Mouse (Mus musculus): ENCODE results near the gene Rnf220.

Gene Rnf220

DNA sequence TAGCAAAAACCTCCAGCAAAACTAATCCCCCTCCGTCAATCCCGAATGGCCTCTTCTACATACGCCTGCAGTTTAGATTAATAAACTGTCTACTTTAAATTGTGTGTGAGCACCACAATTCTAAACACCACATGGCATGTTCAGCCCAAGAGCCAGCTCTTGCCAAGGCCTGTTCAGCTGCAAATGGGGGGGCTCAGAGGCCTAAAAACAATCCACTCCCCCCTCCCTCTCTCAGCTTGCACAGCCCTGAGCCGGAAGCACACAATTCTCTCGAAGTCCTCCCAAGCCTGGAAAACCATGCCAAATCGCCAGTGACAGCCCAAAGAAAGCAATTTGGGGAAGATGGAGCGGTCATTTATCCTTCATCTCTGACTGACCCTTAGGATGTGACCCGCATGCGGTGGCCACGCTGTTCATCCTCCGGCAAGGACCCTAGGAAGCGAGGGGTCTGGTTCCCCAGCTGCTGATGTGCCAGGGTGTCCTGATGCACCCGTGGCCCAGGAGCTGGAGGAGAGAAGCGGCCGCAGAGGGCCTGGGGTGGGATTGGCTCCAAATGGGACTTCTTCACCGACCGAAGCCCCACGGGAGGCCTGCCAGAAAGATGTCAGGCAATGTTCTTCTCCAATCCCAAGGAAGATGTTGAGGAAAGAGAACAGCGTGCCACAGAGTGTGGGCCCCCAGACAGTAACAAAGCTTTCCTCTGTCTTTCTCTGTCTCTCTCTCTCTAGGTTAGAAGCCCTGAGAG is 199.8 kb downstream of the Rnf220 start:
- in situ Hi-C loops (cut with MboI; ENCODE audit: low pct_unique_long_range_greater_than_20kb in 1 of 2, low sequenced_read_pairs in 2 of 2, unreplicated experiment in 1 of 2) = no loop called here

GRCm38 (mm10) chr4:117291696-117292095 is 205.2 kb downstream of the Rnf220 start:
- in situ Hi-C loops (cut with MboI; ENCODE audit: low pct_unique_long_range_greater_than_20kb in 1 of 2, low sequenced_read_pairs in 2 of 2, unreplicated experiment in 1 of 2) = no loop called here

DNA sequence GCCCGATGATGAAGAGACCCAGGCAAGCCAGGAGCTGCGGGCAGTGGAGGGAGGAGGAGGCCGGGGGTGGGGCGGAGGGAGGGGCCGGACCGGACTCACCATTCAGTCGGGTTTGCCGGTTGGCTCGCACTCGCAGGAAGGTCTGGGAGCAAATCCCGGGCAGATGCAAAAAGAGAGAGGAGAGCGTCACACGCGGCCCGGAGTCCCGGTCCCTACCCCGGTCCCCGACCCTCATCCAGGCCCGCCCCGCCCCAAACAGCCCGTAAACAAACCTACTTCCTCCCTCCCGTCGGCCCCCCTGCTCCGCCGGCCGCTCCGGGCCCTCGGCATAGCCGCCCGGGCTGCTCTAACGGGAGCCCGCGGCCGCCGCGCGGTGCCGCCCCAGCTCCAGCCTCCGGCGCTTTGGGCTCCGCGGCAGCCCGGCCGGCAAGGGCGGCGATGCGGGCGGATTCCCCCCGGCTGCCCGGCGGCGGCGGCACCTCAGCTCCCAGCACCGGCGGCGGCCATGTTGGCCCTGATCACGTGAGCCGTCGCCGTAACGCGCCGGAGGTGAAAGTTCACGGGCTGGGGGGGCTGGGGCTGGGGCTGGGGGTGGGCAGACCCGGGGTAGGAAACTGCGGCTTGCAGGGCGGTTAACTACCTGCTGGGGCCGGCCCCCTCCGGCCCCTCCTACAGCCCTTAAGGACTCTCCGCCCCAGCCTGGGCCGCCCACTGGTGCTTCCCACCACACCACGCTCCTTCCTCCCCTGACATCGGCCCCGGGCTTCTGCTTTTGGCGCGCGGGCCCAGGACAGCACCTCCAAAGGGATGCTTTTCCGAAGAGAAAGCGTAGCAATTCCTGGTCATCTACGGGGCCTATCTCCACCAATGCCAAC is 207.7 kb downstream of the Rnf220 start:
- in situ Hi-C loops (cut with MboI; ENCODE audit: low pct_unique_long_range_greater_than_20kb in 1 of 2, low sequenced_read_pairs in 2 of 2, unreplicated experiment in 1 of 2) = no loop called here

- in situ Hi-C loops (cut with MboI; ENCODE audit: low pct_unique_long_range_greater_than_20kb in 1 of 2, low sequenced_read_pairs in 2 of 2, unreplicated experiment in 1 of 2) = no loop called here
Measured at GRCm38 (mm10) chr4:117288277-117288926, 208.4 kb downstream of the Rnf220 start.

GRCm38 (mm10) chr4:117284363-117284762 is 212.5 kb downstream of the Rnf220 start:
- in situ Hi-C loops (cut with MboI; ENCODE audit: low pct_unique_long_range_greater_than_20kb in 1 of 2, low sequenced_read_pairs in 2 of 2, unreplicated experiment in 1 of 2) = no loop called here

DNA sequence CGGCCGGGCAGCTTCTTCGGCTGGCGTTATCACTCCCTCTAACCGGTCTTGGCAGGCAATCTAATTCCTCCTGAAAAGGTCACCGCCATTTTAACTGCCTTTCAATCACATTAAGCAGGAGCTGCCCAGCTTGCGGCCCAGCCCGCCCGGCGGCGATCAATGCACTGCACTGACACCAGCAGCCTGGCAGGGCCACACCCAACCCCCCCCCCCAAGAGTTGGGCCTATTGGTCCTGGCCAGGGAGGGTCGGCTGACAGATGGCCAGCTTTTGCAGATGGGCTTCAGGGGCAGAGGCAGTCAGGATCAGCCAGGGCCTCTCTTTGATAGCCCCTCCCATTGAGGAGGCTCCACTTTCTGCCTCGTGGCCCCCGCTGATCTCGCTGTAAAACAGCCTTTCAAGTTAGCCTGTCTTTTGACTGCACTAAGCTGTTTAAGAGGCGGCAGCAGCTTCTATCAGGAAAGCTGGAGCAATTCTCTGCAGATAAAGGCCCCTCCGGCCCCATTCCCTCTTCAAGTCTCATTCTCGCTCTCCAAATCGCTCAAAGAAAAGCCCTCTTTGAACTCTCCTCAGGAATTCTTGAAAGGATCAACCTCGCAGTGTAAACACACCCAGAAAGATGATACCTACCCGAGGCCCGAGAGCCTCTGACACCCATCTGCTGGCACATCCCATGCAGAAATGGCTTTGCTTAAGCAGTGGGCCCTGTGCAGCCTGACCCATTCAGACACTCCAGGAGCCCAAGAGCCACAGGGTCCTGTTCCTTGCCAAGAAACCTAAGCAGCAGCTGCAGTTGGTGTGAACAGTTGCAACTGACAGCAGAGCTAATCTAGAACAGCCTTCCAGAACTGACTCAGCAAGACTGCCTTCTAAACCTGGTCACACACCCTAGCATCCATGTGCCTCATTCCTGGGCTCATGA is 213.3 kb downstream of the Rnf220 start:
- in situ Hi-C loops (cut with MboI; ENCODE audit: low pct_unique_long_range_greater_than_20kb in 1 of 2, low sequenced_read_pairs in 2 of 2, unreplicated experiment in 1 of 2) = no loop called here

DNA sequence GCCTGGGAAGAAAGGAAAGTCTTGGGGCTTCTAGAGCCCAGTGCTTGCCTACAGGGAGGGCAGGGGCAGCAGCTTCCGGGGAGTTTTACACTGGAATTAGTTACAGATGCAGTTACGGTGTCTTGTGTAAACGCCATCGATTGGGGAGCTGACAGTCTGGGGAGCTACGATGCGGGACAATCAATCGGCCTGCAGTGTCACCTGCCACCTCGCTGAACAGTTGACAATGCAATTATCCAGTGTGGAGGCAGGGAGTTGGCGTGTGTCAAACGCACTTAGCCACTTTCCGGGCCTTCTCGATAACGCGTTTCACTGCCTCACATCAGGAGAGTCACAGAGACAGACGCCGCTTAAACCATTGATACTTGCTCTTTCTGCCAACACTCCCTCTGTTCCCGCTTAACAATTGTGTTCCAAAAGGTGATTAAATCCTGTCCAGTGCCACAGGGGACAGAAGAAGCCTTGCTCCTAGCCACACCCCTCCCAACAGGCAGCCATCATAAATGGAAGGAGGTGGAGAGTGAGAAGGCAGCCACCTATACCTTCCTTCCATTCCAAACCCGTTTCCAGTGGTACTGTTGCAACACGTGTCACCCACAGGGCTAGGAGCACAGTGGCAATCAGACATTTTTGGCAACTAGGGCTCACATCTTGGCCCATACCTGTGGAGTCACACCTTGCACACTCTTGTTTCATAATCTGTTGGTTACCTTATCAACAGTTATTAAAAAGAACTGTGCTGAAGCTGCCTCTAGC is 215.6 kb downstream of the Rnf220 start:
- in situ Hi-C loops (cut with MboI; ENCODE audit: low pct_unique_long_range_greater_than_20kb in 1 of 2, low sequenced_read_pairs in 2 of 2, unreplicated experiment in 1 of 2) = no loop called here

DNA sequence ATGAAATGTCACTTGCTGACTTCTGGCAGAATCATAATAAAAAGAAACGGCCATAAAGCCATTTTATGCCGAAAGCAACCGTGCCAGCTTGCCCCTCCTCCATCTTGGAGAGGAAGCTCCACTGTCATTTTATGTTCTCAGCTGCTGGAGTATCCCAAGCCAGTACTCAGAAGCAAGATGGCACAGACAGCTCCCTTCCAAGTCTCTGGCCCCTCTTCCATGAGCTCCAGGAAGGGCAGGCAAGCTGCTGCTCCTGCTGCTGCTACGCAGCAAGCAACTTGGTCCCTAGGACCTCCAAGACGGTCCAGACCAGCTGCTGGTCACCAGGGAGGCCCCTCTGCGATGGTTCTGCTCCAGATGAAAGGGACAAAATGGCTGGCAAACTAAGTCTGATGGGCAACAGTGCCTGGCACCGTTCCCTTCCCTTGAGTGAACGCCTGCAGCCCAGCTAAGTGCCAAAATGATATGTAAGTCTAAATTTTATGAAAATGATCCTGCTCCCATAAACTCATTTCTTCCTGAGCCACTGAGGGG is 216.4 kb downstream of the Rnf220 start:
- in situ Hi-C loops (cut with MboI; ENCODE audit: low pct_unique_long_range_greater_than_20kb in 1 of 2, low sequenced_read_pairs in 2 of 2, unreplicated experiment in 1 of 2) = no loop called here

GRCm38 (mm10) chr4:117279253-117279642 is 217.6 kb downstream of the Rnf220 start:
- in situ Hi-C loops (cut with MboI; ENCODE audit: low pct_unique_long_range_greater_than_20kb in 1 of 2, low sequenced_read_pairs in 2 of 2, unreplicated experiment in 1 of 2) = no loop called here

DNA sequence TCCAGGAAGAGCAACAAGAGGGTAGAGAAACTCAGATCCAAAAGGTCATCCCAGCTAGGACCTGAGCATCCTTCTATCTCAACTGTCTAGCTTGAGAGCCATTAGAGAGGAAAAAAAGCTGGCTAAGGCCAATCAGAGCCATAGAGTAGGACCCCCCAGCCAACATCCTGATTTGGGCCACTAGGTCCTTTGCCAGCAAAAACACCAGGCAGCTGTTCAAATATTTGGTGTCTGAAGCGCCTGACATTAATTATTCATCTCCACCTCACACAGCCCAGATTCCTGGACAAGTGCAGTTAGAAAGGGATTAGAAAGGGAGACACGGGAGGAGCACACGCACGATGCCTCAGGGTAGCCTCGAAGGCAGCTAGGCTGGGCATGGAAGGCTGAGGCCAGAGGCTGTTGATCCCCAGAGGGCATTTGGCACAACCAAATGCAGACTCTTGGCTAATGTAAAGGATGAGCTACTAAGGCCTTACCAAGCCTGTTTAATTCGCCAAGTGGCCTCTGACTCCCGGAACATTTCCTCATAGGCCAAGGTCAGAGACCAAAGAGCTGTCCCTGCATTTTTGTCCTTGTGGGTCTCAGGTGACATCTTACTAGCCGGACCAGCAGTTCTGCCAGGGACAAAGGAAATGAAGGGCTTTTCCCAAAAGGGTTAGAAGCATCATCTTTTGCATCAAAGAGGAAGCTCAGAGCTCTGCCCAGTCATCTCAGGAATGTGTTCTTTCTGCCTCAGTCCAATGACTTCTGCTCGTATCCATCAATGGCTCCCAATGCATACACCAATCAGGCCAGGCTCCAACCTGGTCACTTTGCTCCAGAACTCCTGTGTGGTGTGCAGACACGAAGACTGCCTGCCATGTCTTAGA is 218.2 kb downstream of the Rnf220 start:
- in situ Hi-C loops (cut with MboI; ENCODE audit: low pct_unique_long_range_greater_than_20kb in 1 of 2, low sequenced_read_pairs in 2 of 2, unreplicated experiment in 1 of 2) = no loop called here

- in situ Hi-C loops (cut with MboI; ENCODE audit: low pct_unique_long_range_greater_than_20kb in 1 of 2, low sequenced_read_pairs in 2 of 2, unreplicated experiment in 1 of 2) = no loop called here
Measured at GRCm38 (mm10) chr4:117277687-117278086, 219.2 kb downstream of the Rnf220 start.

DNA sequence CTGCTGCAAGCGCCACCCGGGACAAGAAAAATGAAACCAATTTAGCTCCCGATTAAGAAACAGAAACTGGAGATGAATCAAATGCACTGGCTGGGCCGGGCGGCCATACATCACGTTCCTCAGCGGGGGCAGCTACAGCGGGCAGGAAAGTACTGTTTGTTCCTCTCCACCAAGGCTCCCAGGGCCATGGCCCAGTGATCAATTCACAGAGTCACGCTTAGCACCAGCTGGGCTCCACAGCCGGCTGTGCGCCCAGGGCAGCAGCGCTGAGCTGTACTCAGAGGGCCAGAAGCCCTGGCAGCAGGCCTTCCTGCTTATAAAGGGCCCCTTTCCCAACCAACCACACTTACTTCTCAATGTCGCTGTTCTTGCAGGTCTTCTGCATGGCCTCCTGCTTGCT is 219.8 kb downstream of the Rnf220 start:
- in situ Hi-C loops (cut with MboI; ENCODE audit: low pct_unique_long_range_greater_than_20kb in 1 of 2, low sequenced_read_pairs in 2 of 2, unreplicated experiment in 1 of 2) = no loop called here

DNA sequence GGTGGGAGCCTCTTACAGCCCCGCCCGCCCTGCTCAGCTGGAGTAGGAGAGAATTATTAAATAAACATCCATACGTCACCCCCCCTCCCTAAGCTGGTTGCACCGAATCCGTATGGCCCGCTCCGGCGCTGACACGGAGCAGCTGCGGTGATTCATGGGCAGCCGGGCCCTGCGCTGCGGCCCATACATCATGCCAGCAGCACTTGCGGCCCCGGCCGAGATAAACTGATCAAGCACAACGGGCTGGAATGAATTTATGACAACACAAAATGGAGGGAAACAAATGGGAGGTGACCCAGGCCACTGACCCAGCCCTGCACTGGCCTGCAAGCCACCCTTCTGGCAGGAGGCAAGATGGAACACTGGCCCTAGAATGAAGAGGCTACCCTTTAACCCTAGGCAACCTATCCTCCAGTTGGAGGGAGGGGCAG is 220.6 kb downstream of the Rnf220 start:
- in situ Hi-C loops (cut with MboI; ENCODE audit: low pct_unique_long_range_greater_than_20kb in 1 of 2, low sequenced_read_pairs in 2 of 2, unreplicated experiment in 1 of 2) = no loop called here

DNA sequence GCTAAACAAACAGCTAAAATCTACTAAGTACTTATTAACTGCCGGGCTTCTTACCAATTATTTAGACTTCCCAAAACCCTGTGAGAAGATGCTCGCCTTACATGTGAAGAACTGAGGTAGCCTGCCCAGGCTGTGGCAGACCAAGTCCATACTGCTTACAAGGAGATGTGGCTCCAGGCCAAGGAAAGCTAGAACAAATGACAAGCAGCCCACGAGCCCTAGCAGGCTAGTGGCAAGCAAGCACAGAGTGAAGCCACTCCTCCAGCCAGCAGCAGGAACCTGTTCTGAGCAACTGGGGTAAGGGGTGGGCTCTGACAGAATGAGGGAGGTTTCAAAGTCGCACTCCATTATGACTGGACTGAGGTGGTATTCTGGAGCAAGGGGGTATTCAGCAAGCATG is 222.1 kb downstream of the Rnf220 start:
- in situ Hi-C loops (cut with MboI; ENCODE audit: low pct_unique_long_range_greater_than_20kb in 1 of 2, low sequenced_read_pairs in 2 of 2, unreplicated experiment in 1 of 2) = no loop called here

DNA sequence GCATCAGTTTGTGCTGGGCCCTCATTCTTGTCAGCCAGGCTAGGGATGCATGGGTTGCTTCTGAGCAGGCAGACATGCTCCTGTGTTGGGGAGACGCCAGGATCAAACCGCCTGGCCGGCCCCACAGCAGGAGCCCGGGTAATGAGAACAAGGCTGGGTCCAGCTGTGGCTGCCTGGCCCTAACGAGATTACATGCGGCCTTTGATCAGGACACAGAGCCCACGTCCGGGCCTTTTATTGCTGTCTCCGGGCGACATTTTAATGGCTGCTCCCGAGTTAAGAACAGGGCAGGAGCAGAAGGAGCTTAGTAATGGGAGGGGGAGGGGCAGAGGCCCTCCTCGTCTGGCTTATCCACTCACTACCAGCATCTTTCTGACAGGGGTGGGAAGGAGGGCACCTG is 224.4 kb downstream of the Rnf220 start:
- in situ Hi-C loops (cut with MboI; ENCODE audit: low pct_unique_long_range_greater_than_20kb in 1 of 2, low sequenced_read_pairs in 2 of 2, unreplicated experiment in 1 of 2) = no loop called here

GRCm38 (mm10) chr4:117270278-117270677 is 226.6 kb downstream of the Rnf220 start:
- in situ Hi-C loops (cut with MboI; ENCODE audit: low pct_unique_long_range_greater_than_20kb in 1 of 2, low sequenced_read_pairs in 2 of 2, unreplicated experiment in 1 of 2) = no loop called here

Measured in mouse embryonic stem cell (cell line).